Mouse (Mus musculus): ENCODE results near the gene Mlh1.
A peak's percentile ranks its signal among the peaks of the same experiment; 100 is the strongest.

Mlh1 gene

GRCm38 (mm10) chr9:111285676-111286075 lies 14.1 kb upstream of the Mlh1 start:
- no peak for DNase-seq (ENCODE audit: low spot score)

DNA sequence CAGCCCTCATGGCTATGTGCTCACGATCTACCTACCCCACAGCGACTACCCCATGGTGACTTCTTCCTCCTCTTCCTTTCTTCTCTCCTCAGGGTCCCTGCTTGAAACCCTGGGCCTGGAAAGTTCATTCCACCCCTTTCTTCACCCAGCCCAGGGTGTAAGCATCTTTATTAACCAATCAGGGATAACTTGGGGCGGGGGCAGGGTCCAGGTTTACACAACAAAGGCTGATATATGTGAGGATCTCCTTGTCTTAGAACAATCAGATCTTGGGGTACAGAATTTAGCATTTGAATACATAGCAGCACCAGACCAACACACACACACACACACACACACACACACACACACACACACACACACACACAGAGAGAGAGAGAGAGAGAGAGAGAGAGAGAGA lies 13.5 kb upstream of the Mlh1 start:
- DNase-seq (ENCODE audit: low spot score): no peak

- peak; percentile 29 for DNase-seq (ENCODE audit: low spot score)
These were observed 3.6 kb upstream of the Mlh1 start for GRCm38 (mm10) chr9:111275156-111275555.

DNA sequence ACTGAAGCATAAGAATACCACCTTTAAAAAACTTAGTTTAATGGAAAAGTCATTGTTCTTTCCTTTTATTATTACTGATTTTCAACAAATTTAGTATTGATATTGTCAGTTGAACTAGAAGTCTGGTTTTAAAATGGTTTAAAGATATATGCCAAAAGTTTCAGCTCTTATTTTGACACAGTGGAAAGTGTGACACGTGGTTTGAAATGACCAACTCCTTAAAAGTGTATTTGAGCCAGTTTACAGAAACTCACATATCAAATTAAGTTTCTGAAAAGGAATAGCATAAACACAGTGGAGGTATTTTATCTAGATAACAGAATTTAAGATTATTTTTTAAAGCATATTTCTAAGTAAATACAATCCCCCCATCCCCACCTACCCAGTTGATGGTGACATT lies 2.4 kb upstream of the Mlh1 start:
- no peak for DNase-seq (ENCODE audit: low spot score)

DNA sequence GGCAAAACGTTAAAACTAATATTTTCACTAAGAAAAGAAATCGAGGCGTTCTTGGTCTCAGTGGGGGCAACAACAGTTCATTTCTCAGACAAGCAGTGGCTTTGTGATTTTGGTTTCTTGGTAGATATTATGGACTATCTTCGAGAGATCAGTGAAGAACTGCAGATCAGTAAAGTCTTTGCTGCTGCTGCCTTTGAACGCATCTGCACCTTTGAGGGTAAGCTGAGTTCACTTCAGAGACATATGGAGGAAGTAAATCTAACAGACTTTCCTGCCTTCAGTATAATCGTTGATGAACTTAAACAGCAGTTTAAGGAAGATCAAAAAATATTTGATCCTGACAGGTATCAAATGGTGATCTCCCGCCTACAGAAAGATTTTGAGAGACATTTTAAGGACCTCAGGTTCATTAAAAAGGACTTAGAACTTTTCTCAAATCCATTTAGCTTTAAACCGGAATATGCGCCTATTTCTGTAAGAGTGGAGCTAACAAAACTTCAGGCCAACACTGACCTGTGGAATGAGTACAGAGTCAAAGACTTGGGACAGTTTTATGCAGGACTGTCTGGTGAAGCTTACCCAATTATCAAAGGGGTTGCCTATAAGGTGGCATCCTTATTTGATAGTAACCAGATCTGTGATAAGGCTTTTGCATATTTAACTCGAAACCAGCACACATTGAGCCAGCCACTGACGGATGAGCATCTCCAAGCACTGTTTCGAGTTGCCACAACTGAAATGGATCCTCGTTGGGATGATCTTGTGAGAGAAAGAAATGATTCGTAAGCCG lies 1.6 kb upstream of the Mlh1 start:
- DNase-seq (ENCODE audit: low spot score): no peak

DNA sequence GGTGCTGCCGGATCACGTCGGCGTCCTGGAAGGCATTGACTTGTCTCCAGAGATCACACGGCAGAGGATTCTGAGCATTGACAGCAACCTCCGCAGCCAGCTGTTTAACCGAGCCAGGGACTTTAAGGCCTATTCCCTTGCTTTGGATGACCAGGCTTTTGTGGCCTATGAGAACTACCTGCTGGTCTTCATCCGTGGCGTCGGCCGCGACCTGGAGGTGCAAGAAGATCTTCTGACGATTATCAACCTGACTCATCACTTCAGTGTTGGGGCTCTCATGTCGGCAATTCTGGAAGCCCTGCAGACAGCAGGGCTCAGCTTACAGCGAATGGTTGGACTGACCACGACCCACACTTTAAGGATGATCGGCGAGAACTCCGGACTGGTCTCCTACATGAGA lies 765 bp upstream of the Mlh1 start:
- peak; percentile 7 for DNase-seq (ENCODE audit: low spot score)

- DNase-seq (ENCODE audit: low spot score): no peak
These were observed 546 bp downstream of the Mlh1 start for GRCm38 (mm10) chr9:111271056-111271433.

DNA sequence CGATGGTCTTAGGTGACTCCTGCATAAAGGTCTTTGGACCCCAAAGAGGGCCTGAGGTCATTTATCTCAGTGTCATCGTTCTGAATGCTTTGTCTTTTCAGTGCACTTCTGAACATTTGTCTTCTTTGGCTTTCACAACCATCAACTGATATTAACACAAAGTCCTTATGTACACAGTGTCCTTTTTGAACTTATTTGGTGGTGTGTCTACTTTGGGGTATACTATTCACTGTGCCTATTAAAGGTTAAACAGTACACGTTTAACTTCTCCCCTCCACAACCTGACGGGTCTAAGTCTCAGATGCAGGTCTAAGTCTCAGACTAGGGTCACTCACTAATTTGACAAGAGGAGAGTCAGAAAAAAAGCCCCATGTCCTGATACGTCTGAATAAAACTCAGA lies 985 bp downstream of the Mlh1 start:
- DNase-seq (ENCODE audit: low spot score): no peak

GRCm38 (mm10) chr9:111267998-111268397 lies 3.6 kb downstream of the Mlh1 start:
- no peak for DNase-seq (ENCODE audit: low spot score)

GRCm38 (mm10) chr9:111261356-111261755 lies 10.2 kb downstream of the Mlh1 start:
- no peak for DNase-seq (ENCODE audit: low spot score)

GRCm38 (mm10) chr9:111260360-111260985 lies 11.1 kb downstream of the Mlh1 start:
- DNase-seq (ENCODE audit: low spot score): peak; percentile 36

DNA sequence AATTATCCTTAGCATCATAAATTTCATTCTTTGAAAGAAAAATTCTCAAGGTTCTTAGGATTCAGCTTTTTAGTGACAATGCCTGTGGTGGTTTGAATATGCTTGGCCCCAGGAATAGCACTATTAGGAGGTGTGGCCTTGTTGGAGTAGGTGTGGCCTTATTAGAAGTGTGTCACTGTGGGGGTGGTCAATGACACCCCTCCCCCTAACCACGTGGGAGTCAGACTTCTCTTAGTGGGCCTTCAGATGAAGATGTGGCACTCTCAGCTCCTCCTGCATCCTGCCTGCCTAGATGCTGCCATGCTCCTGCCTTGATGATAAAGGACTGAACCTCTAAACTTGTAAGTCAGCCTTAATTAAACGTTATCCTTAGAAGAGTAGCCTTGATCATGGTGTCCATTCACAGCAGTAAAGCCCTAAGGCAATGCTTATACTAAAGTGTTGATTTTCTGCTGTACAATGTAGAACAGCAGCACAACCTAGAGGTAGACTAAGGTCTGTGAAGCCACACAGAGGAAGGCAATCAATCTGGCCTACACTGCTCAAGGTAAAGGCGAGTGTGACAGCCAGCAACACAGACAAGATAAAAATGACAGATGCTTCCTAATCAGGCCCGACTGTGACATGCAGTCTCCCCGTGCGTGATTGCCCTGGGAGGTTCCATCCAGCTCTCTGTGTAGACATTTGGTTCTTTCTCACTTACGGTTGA lies 19.3 kb downstream of the Mlh1 start:
- DNase-seq (ENCODE audit: low spot score): no peak

DNA sequence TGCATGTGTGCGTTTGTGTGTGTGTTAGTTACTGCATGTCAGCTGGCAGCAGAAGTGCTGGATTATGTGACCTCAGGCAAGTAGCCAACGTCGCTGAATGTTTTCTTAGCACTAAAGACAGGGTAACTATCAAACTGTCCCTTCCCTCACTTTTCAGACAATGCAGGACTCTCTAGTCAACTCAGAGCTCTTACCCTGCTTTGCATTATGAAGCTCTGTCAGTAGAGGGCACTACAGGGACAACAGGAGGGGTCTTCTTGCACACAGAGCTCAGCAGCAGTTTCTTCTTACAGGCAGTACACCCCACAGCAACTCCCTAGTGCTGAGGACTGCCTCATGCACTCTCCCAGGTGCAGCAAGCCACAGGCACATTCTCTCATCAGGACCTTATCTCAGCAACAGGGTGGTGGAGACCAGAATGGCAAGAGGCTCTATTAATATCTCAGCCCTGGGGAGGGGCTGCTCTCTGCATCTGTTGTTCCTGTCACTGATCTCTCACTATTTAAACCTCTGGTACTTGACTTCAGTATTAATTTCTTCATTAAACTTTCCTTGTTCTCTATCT lies 23.8 kb downstream of the Mlh1 start:
- DNase-seq (ENCODE audit: low spot score): peak; percentile 8

- DNase-seq (ENCODE audit: low spot score): no peak
These were observed 26.0 kb downstream of the Mlh1 start for GRCm38 (mm10) chr9:111245546-111245945.

DNA sequence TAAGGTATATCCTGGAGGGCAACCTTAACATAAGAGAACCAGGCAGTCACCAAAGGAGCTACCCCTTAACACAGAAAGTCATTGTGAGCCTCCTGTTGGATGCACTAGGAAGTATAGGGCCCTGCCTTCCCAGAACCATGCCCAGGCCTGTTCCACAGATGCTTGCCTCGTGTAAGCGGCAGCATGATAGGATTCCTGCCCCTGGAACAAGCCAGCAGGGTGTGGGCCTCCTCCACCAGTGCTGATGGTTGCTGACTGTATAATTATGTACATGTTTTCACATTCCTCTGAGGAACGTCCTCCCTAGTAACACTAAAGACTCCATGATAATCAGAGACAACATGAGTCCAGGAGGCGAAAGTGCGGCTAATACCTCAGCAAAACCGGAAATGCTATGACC lies 28.2 kb downstream of the Mlh1 start:
- DNase-seq (ENCODE audit: low spot score): no peak

GRCm38 (mm10) chr9:111239821-111240220 lies 31.8 kb downstream of the Mlh1 start:
- DNase-seq (ENCODE audit: low spot score): no peak

GRCm38 (mm10) chr9:111237726-111238125 lies 33.9 kb downstream of the Mlh1 start:
- no peak for DNase-seq (ENCODE audit: low spot score)

DNA sequence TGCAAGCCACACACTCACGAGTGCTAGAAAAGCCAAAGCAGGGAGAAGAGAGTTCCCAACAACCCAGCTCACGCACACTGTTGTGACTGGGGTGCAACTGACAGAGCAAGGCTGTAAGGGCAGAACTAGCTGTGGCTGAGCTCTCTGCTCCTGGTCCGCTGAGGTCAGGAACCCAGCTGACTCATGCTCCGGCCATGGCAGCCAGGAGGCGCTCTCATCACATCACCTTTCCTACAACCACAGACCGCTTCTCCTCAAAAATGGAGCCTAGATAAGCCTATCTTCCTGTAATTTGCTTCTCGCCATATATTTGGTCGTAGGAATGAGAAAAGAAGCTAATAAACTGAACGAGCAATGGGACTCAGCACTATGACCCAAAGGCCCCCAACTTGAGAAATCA lies 36.9 kb downstream of the Mlh1 start:
- DNase-seq (ENCODE audit: low spot score): no peak

DNA sequence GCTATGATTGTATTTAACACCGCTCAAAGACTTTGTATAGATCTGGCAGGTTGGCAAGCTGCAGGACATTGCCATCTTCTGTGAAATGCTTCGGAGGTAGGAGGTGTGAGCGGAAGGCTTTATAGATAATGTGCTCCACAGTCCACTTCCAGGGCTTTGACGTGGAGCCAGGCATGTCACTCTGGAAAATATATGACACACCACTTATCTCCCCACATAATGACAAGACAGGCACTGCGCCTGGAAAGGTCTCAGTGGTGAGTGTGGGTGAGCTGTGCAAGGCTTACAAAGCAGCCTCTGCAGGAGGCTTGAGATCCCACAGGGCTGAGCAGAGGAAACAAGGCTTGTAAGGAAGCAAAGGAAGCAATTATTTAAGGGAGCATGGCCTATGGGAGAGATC lies 43.1 kb downstream of the Mlh1 start:
- DNase-seq (ENCODE audit: low spot score): no peak

GRCm38 (mm10) chr9:111223406-111223805 lies 48.2 kb downstream of the Mlh1 start:
- no peak for DNase-seq (ENCODE audit: low spot score)

- DNase-seq (ENCODE audit: low spot score): no peak
These were observed 50.0 kb downstream of the Mlh1 start for GRCm38 (mm10) chr9:111221580-111221979.

DNA sequence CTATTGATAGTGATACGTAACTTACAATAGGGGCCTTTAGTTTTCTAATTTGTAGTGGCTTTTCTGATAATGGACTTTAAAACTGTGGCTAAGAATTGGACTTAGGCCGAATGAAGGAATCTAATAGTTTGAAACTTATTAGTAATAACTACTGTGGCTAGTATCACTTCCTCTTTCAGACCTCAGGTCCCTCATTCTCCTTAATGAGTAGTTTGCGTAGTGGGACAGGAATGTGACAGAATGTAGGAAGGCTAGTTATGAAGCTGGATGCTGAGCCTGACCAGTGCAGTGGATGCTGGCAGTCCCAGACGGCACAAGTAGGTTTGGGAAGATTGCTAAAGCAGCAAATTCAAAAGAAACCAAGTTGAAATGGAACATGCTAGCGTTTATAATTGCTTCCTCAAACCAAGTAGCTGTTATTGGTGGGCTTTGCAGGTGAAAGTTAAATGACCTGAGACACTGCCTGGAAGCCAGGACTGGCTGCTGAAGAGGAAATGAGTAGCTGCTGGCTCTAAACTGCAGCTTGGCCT lies 51.0 kb downstream of the Mlh1 start:
- no peak for DNase-seq (ENCODE audit: low spot score)

- no peak for DNase-seq (ENCODE audit: low spot score)
These were observed 55.2 kb downstream of the Mlh1 start for GRCm38 (mm10) chr9:111216424-111216823.
